Mouse (Mus musculus) right cerebral cortex, postnatal 25 days (tissue): ENCODE results near the gene Nckap1l.

Experiments
- DNase-seq: peaks from one replicate; pipeline ENCODE4 v3.0.0; 2022

Gene Nckap1l

GRCm38 (mm10) chr15:103501186-103501585 is 47.6 kb downstream of the Nckap1l start:
- DNase-seq = no peak

- peak; percentile 72 for DNase-seq
Measured at GRCm38 (mm10) chr15:103502435-103503250, 49.0 kb downstream of the Nckap1l start, which contains the start of gene Pde1b. Gene Pde1b, plus strand, starts transcription at chr15:103503034.

- DNase-seq = no peak
Measured at GRCm38 (mm10) chr15:103503251-103503600, 49.6 kb downstream of the Nckap1l start.

- DNase-seq = peak; percentile 47
Measured at GRCm38 (mm10) chr15:103503660-103504059, 50.1 kb downstream of the Nckap1l start.

- DNase-seq = no peak
Measured at GRCm38 (mm10) chr15:103509317-103509716, 55.7 kb downstream of the Nckap1l start.

GRCm38 (mm10) chr15:103511652-103512051 is 58.1 kb downstream of the Nckap1l start:
- DNase-seq = peak; percentile 49

- DNase-seq = no peak
Measured at GRCm38 (mm10) chr15:103513621-103514031, 60.0 kb downstream of the Nckap1l start.

- peak; percentile 75 for DNase-seq
Measured at GRCm38 (mm10) chr15:103514119-103514518, 60.5 kb downstream of the Nckap1l start.

GRCm38 (mm10) chr15:103514914-103515313 is 61.3 kb downstream of the Nckap1l start:
- DNase-seq = no peak

GRCm38 (mm10) chr15:103518600-103519385 is 65.2 kb downstream of the Nckap1l start:
- DNase-seq = no peak

- DNase-seq = no peak
Measured at GRCm38 (mm10) chr15:103519386-103520378, 66.1 kb downstream of the Nckap1l start.

- no peak for DNase-seq
Measured at GRCm38 (mm10) chr15:103522458-103523099, 69.0 kb downstream of the Nckap1l start.

GRCm38 (mm10) chr15:103523156-103523555 is 69.6 kb downstream of the Nckap1l start:
- DNase-seq = no peak

GRCm38 (mm10) chr15:103530372-103530771 is 76.8 kb downstream of the Nckap1l start:
- peak; percentile 75 for DNase-seq

GRCm38 (mm10) chr15:103534054-103534620 is 80.5 kb downstream of the Nckap1l start:
- DNase-seq = no peak

GRCm38 (mm10) chr15:103535030-103535429 is 81.4 kb downstream of the Nckap1l start:
- peak; percentile 8 for DNase-seq

- DNase-seq = peak; percentile 3
Measured at GRCm38 (mm10) chr15:103535786-103536185, 82.2 kb downstream of the Nckap1l start.

GRCm38 (mm10) chr15:103536456-103536855 is 82.9 kb downstream of the Nckap1l start:
- no peak for DNase-seq

- peak; percentile 75 for DNase-seq
Measured at GRCm38 (mm10) chr15:103537011-103537821, 83.6 kb downstream of the Nckap1l start.

- DNase-seq = peak; percentile 84
Measured at GRCm38 (mm10) chr15:103537822-103538213, 84.2 kb downstream of the Nckap1l start, which contains the start of gene Ppp1r1a. Gene Ppp1r1a, minus strand, starts transcription at chr15:103538003.

- no peak for DNase-seq
Measured at GRCm38 (mm10) chr15:103539259-103539658, 85.7 kb downstream of the Nckap1l start.
